Mouse (Mus musculus): ENCODE measurements at regions not wholly inside any gene's neighbourhood (a gene's known extent, or its start where the extent isn't known, plus 50 kb on each side); places are given as distances from the start of the nearest gene placed in this dataset.

DNA sequence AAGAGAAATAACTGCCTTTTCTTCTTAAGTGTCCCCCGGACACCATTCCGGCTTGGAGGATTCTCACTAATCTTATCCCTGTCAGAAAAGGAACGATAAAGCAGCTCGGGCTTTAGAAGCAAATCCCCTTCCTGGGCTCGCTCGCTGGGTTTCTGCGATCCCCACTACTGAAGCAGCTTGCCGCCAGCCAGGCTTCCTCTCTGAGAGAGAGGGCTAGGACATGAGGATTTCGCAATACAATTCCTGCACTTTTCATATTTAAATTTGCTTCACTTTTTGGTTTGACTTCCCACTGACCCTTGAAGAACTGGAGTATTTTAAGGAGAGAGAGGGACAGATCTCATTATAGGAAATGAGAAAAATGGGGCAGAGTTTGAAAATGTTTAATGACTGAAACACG lies 149.4 kb upstream of the Pitx1 start:
- no peak for TF ChIP-seq CTCF (IDR thresholded peaks at IDR 0.05; ENCODE audit: insufficient read depth, low read length)
- TF ChIP-seq POLR2A (IDR thresholded peaks at IDR 0.05; ENCODE audit: borderline replicate concordance, extremely low read depth, low read depth, low read length), result no peak
